In genomic region chr16:47692103-47692502, GRCm38 (mm10) we compare ENCODE assay signal across 17 mouse cellular contexts.
"Had no signal": no experiment of that assay in that cellular context is flagged by ENCODE, and none has a peak within 500 bp of the region (broad histone marks: within the 10 kb centered on the region; RNA-seq: fewer than 3 reads in every experiment).

No protein-coding gene starts in this region.

- H3K9me3 ChIP-seq: neural tube, embryonic 12.5 days; neural tube, embryonic 13.5 days; neural tube, embryonic 15.5 days; stomach, embryonic 15.5 days had no signal

- H3K27me3 ChIP-seq: neural tube, embryonic 12.5 days; neural tube, embryonic 13.5 days; neural tube, embryonic 15.5 days; stomach, embryonic 15.5 days had no signal

- H3K9ac ChIP-seq: neural tube, embryonic 12.5 days; neural tube, embryonic 13.5 days; neural tube, embryonic 15.5 days; stomach, embryonic 15.5 days had no signal

- H3K4me3 ChIP-seq: neural tube, embryonic 12.5 days; neural tube, embryonic 13.5 days; neural tube, embryonic 15.5 days; stomach, embryonic 15.5 days had no signal

- DNase-seq: retina, postnatal 1 day; right cerebral cortex, adult 18-20 months; right cerebral cortex, postnatal 14 days; right cerebral cortex, postnatal 25 days; right cerebral cortex, postnatal 4 days; spleen, adult 18-20 months; thymus, adult 18-20 months; thymus, adult 2 months; thymus, postnatal 14 days; thymus, postnatal 25 days; thymus, postnatal 36 days; thymus, postnatal 4 days had no signal

- H3K36me3 ChIP-seq: neural tube, embryonic 12.5 days; neural tube, embryonic 13.5 days; neural tube, embryonic 15.5 days; stomach, embryonic 15.5 days had no signal

- H3K27ac ChIP-seq: neural tube, embryonic 12.5 days; neural tube, embryonic 13.5 days; neural tube, embryonic 15.5 days; stomach, embryonic 15.5 days; stomach, postnatal 0 days had no signal

- H3K4me1 ChIP-seq: neural tube, embryonic 12.5 days; neural tube, embryonic 13.5 days; neural tube, embryonic 15.5 days; stomach, embryonic 15.5 days had no signal

- H3K4me2 ChIP-seq: neural tube, embryonic 12.5 days; neural tube, embryonic 13.5 days; neural tube, embryonic 15.5 days; stomach, embryonic 15.5 days had no signal
